Mouse (Mus musculus): ENCODE measurements at regions not wholly inside any gene's neighbourhood (a gene's known extent, or its start where the extent isn't known, plus 50 kb on each side); places are given as distances from the start of the nearest gene placed in this dataset.
A peak's percentile ranks its signal among the peaks of the same experiment; 100 is the strongest.
"Not testable (repeated sequence)": the region's sequence is repeated elsewhere in the genome, so short reads cannot be mapped to it uniquely, and the experiment has no call there.

DNA sequence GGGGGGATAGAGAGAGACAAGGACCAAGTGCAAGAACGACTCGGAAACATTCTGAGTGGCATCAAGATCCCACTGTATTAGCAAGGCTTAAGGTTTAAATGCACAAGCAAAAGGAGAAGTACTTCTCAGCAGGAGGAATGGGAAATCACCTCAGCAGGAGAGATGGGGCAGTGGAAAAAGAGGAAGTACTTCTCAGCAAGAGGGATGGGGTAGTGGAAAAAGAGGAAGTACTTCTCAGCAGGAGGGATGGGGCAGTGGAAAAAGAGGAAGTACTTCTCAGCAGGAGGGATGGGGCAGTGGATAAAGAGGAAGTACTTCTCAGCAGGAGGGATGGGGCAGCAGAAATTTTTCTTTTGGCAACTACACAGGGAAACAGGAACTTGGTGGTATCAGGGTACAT is 340.8 kb upstream of the Tbl1xr1 start:
- not testable (repeated sequence) for H3K9ac ChIP-seq (ENCODE audit: low read depth, low read length)

DNA sequence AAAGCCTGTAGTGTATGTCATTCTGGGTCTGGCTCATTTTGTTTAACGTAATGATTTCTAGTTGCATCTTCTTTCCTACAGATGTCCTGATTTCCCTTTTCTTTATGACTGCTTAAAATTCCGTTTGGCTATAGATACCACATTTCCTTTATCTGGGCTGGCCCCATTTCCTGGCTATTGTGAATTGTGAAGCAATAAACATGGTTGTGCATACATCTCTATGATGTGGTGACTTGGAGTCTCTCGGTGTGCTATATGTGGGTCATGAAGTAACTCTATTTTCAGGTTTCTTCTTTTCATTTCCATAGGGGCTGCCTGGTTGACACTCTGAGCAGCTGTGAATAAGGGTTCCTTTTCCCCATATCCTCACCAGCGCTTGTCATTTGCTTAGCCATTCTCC is 336.7 kb upstream of the Tbl1xr1 start:
- Histone ChIP-seq H3K27ac (ENCODE audit: low read depth, low read length) (no peak overlapping the region), H3K27me3 (replicated peaks; ENCODE audit: control insufficient read depth, insufficient read depth, low read length) (no peaks in the 10 kb centered on the region), H3K4me3 (ENCODE audit: low read length) (no peak overlapping the region), H3K4me2 (ENCODE audit: low read length) (no peak overlapping the region), H3K9me3 (ENCODE audit: control insufficient read depth, low read length) (no peaks in the 10 kb centered on the region), H3K9ac (ENCODE audit: low read depth, low read length) (no peak overlapping the region), H3K4me1 (ENCODE audit: control insufficient read depth, insufficient read depth, low read depth, low read length) (no peaks in the 10 kb centered on the region), H3K36me3 (ENCODE audit: control insufficient read depth, insufficient read depth, low read length) (no peaks in the 10 kb centered on the region)
- ATAC-seq: no peak
- 83% methylated on average over 4 of the region's 4 CpGs for WGBS

More for the DNA sequence above, 340.8 kb upstream of the Tbl1xr1 start:
- H3K4me2 ChIP-seq (ENCODE audit: low read length); ATAC-seq; H3K9me3 ChIP-seq (ENCODE audit: control insufficient read depth, low read length); H3K4me3 ChIP-seq (ENCODE audit: low read length); H3K36me3 ChIP-seq (ENCODE audit: control insufficient read depth, insufficient read depth, low read length); H3K4me1 ChIP-seq (ENCODE audit: control insufficient read depth, insufficient read depth, low read depth, low read length); H3K27me3 ChIP-seq (replicated peaks; ENCODE audit: control insufficient read depth, insufficient read depth, low read length); H3K27ac ChIP-seq (ENCODE audit: low read depth, low read length): not testable (repeated sequence)
- 96% methylated on average over 2 of the region's 2 CpGs for WGBS

DNA sequence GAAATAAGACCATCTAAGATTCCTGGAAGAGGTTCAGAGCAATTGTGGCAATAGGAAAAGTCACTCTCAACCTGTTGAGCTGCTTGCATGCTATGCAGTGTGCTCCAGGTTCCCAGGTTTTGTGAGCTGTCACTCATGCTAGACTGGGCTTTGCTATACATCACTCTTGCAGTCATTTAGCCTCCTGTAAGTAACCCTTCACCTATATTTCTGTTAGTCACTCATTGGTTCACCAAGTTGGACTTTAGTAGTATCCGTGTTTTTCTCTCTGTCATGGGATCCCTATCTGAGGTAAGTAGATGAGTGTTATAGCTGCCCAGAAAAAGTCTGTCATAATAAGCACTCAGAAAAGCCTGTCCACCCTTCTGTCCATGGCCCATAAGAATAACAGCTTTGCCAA is 332.3 kb upstream of the Tbl1xr1 start:
- H3K9ac ChIP-seq (ENCODE audit: low read depth, low read length): no peak overlapping the region
- no peaks in the 10 kb centered on the region for H3K27me3 ChIP-seq (replicated peaks; ENCODE audit: control insufficient read depth, insufficient read depth, low read length)
- no peaks in the 10 kb centered on the region for H3K4me1 ChIP-seq (ENCODE audit: control insufficient read depth, insufficient read depth, low read depth, low read length)
- H3K36me3 ChIP-seq (ENCODE audit: control insufficient read depth, insufficient read depth, low read length): no peaks in the 10 kb centered on the region
- H3K4me2 ChIP-seq (ENCODE audit: low read length): no peak overlapping the region
- ATAC-seq: no peak
- H3K27ac ChIP-seq (ENCODE audit: low read depth, low read length): no peak overlapping the region
- H3K4me3 ChIP-seq (ENCODE audit: low read length): no peak overlapping the region
- WGBS: 97% methylated on average over 1 of the region's 1 CpGs
- H3K9me3 ChIP-seq (ENCODE audit: control insufficient read depth, low read length): no peaks in the 10 kb centered on the region

DNA sequence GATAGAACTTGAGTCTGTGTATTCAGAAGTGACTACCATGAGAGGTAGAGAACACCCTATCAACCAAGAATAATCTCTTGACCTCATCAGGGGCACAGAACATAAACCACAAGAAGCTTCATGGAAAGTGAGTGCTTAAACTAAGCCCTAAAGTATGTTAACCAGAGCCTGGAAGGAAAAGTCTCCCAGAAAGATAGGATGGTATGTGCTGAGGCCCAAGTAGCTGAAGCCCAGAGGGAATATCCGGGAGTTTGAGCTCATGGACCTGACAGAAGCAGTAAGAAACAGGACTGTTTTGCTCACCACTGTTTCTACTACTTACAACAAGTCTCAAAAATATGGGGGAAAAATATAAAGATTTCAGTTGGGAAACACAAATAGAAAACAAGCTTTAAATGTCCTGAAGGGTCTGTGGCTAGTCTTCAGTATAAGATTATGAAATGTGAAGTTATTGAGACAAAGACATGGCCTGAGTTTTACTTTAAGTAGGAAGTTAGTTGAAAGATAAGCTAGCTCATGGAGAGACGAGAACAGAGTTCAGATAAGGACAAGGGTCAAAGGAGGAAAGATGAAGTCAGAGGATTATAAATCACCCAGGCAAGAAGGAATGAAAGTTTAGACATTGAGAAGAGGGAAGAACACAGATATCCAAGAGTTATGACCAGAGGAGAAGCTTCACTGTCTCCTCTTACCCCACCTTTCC is 315.8 kb upstream of the Tbl1xr1 start:
- Histone ChIP-seq H3K4me3 (ENCODE audit: low read length) (no peak overlapping the region), H3K4me2 (ENCODE audit: low read length) (no peak overlapping the region), H3K36me3 (ENCODE audit: control insufficient read depth, insufficient read depth, low read length) (no peaks in the 10 kb centered on the region), H3K27me3 (replicated peaks; ENCODE audit: control insufficient read depth, insufficient read depth, low read length) (no peaks in the 10 kb centered on the region), H3K4me1 (ENCODE audit: control insufficient read depth, insufficient read depth, low read depth, low read length) (no peaks in the 10 kb centered on the region), H3K9me3 (ENCODE audit: control insufficient read depth, low read length) (peaks cover under 1% of the 10 kb centered on the region; the same call in 1 of the 2 replicates), H3K27ac (ENCODE audit: low read depth, low read length) (no peak overlapping the region), H3K9ac (ENCODE audit: low read depth, low read length) (no peak overlapping the region)
- no peak for ATAC-seq
- WGBS: 88% methylated on average over 2 of the region's 2 CpGs

DNA sequence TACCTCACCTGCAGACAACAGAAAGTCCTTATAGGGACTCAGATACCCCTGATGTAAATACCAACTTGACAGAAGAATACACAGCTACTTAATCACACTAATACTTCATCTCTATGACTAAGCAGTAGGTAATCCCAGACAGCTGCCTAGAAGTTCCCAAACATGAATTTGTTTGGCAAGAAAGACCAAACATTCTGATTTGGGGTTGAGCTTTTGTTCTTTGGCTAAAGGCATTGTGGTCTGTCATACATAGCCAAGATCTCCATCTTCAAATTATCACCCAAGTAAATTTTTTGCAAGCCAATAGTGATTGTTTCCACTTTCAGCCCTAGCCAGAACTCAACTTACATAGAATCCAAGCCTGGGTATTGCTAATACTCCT is 315.2 kb upstream of the Tbl1xr1 start:
- ATAC-seq: no peak
- H3K27me3 ChIP-seq (replicated peaks; ENCODE audit: control insufficient read depth, insufficient read depth, low read length): no peaks in the 10 kb centered on the region
- no peaks in the 10 kb centered on the region for H3K9me3 ChIP-seq (ENCODE audit: control insufficient read depth, low read length)
- no peaks in the 10 kb centered on the region for H3K36me3 ChIP-seq (ENCODE audit: control insufficient read depth, insufficient read depth, low read length)
- no peaks in the 10 kb centered on the region for H3K4me1 ChIP-seq (ENCODE audit: control insufficient read depth, insufficient read depth, low read depth, low read length)
- H3K9ac ChIP-seq (ENCODE audit: low read depth, low read length): no peak overlapping the region
- H3K4me2 ChIP-seq (ENCODE audit: low read length): no peak overlapping the region
- no peak overlapping the region for H3K4me3 ChIP-seq (ENCODE audit: low read length)
- H3K27ac ChIP-seq (ENCODE audit: low read depth, low read length): no peak overlapping the region

DNA sequence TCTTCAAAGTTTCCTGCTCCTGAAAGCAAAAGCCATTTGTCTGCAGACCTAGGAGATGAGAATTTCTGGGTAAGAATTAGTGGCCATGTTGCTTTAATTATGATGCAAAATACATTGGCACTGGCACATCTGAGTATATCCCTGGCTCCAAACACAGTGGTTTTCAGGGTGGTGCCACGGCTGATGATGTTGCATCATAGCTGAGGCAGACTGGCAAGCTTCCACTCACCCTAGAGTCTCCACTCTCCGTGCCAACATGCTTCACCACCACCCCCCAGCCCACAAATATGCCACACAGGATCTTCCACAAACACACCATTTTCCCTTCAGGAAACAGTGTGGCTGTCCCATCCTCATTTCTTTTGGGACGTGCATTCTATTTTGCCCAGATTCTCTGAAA is 314.5 kb upstream of the Tbl1xr1 start:
- Histone ChIP-seq H3K4me2 (ENCODE audit: low read length) (no peak overlapping the region), H3K27me3 (replicated peaks; ENCODE audit: control insufficient read depth, insufficient read depth, low read length) (no peaks in the 10 kb centered on the region), H3K4me1 (ENCODE audit: control insufficient read depth, insufficient read depth, low read depth, low read length) (no peaks in the 10 kb centered on the region), H3K9me3 (ENCODE audit: control insufficient read depth, low read length) (no peaks in the 10 kb centered on the region), H3K27ac (ENCODE audit: low read depth, low read length) (no peak overlapping the region), H3K4me3 (ENCODE audit: low read length) (no peak overlapping the region), H3K9ac (ENCODE audit: low read depth, low read length) (no peak overlapping the region), H3K36me3 (ENCODE audit: control insufficient read depth, insufficient read depth, low read length) (no peaks in the 10 kb centered on the region)
- ATAC-seq: no peak
- WGBS: 74% methylated on average over 3 of the region's 3 CpGs

DNA sequence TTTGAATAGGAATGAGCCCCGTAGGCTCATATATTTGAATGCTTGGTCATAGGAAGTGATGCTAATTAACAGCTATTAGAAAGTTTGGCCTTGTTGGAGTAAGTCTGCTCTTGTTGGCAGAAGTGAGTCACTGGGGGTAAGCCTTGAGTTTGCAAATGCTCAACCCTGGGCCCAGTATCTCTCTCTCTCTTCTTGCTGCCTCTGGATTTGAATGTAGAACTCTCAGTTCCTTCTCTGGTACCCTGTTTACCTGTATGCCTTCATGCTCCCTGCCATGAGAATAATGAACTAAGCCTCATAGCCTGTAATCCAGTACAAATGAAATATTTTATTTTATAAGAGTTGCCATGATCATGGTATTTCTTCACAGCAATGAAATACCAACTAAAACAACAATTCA is 308.4 kb upstream of the Tbl1xr1 start:
- no peak overlapping the region for H3K27ac ChIP-seq (ENCODE audit: low read depth, low read length)
- H3K4me1 ChIP-seq (ENCODE audit: control insufficient read depth, insufficient read depth, low read depth, low read length): no peaks in the 10 kb centered on the region
- H3K9me3 ChIP-seq (ENCODE audit: control insufficient read depth, low read length): no peaks in the 10 kb centered on the region
- no peaks in the 10 kb centered on the region for H3K36me3 ChIP-seq (ENCODE audit: control insufficient read depth, insufficient read depth, low read length)
- H3K4me2 ChIP-seq (ENCODE audit: low read length): no peak overlapping the region
- no peaks in the 10 kb centered on the region for H3K27me3 ChIP-seq (replicated peaks; ENCODE audit: control insufficient read depth, insufficient read depth, low read length)
- H3K4me3 ChIP-seq (ENCODE audit: low read length): no peak overlapping the region
- no peak for ATAC-seq
- 97% methylated on average over 1 of the region's 1 CpGs for WGBS
- H3K9ac ChIP-seq (ENCODE audit: low read depth, low read length): no peak overlapping the region

DNA sequence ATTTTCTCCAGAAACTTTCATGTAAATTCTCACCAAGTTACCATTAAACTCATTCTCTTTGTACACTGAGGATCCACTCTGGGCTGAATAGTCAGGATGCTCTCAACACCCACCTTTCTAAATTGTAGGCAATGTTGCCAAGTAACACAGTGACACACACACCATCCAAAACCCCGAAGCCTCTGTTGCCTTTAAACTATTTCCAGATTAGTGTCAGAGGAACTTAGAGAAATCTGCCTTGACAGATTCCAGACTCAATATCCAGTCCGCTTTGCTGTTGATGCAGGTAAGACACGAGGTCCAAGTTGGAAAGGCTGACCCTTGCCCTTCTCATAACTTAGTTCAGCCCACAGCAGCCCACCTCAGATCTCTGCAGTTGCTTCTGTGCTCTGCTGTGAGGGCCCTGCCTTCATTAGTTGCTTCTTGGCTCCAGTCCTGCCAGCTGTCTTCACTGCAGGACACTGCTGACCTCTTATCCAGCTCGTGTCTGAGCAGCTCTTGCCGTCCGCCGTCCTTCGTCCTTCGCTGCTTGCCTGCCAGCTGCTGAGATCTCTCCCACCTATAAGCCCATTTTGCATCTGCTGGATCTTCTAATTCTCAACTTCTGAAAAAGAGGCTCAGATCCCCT is 306.4 kb upstream of the Tbl1xr1 start:
- H3K4me1 ChIP-seq (ENCODE audit: control insufficient read depth, insufficient read depth, low read depth, low read length): no peaks in the 10 kb centered on the region
- no peaks in the 10 kb centered on the region for H3K9me3 ChIP-seq (ENCODE audit: control insufficient read depth, low read length)
- H3K9ac ChIP-seq (ENCODE audit: low read depth, low read length): no peak overlapping the region
- 52% methylated on average over 9 of the region's 9 CpGs for WGBS
- peak; percentile 48; the same call in 1 of the 2 replicates for ATAC-seq
- H3K36me3 ChIP-seq (ENCODE audit: control insufficient read depth, insufficient read depth, low read length): no peaks in the 10 kb centered on the region
- no peak overlapping the region for H3K4me3 ChIP-seq (ENCODE audit: low read length)
- no peaks in the 10 kb centered on the region for H3K27me3 ChIP-seq (replicated peaks; ENCODE audit: control insufficient read depth, insufficient read depth, low read length)
- no peak overlapping the region for H3K4me2 ChIP-seq (ENCODE audit: low read length)
- no peak overlapping the region for H3K27ac ChIP-seq (ENCODE audit: low read depth, low read length)

DNA sequence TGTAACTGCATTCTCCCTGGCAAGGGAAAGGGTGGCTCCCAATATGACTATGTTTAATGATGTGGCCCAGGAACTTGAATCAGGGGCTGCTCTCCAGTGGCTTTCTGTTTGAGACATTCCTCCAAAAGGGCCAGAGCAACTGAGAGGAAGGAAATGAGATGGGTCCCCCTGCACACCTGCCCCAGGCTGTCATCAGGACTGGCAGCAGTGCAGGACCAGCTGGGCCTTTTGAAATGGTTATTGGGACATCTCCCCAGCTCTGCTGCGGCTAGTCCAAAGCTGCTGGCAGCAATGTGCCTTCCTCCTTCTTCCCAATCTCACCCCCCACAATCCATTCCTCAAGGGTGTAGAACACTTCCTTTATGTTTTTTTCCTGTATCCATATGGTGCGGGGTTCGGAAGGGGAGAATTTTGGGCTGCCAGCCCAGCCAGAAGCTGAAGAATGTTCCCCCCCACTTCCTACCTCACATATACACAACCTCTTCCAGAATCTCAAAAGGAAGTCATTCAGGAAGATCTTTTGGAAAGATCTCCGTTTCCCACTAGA is 304.6 kb upstream of the Tbl1xr1 start:
- H3K36me3 ChIP-seq (ENCODE audit: control insufficient read depth, insufficient read depth, low read length): no peaks in the 10 kb centered on the region
- H3K4me1 ChIP-seq (ENCODE audit: control insufficient read depth, insufficient read depth, low read depth, low read length): no peaks in the 10 kb centered on the region
- no peak overlapping the region for H3K9ac ChIP-seq (ENCODE audit: low read depth, low read length)
- no peak overlapping the region for H3K4me3 ChIP-seq (ENCODE audit: low read length)
- no peak overlapping the region for H3K4me2 ChIP-seq (ENCODE audit: low read length)
- no peaks in the 10 kb centered on the region for H3K9me3 ChIP-seq (ENCODE audit: control insufficient read depth, low read length)
- no peak for ATAC-seq
- 75% methylated on average over 4 of the region's 4 CpGs for WGBS
- no peaks in the 10 kb centered on the region for H3K27me3 ChIP-seq (replicated peaks; ENCODE audit: control insufficient read depth, insufficient read depth, low read length)
- H3K27ac ChIP-seq (ENCODE audit: low read depth, low read length): no peak overlapping the region
